15 mouse cellular contexts compared by ENCODE assay signal in genomic region chrX:52760191-52760945, GRCm38 (mm10). TPM values are rescaled to one million over a fixed set of nuclear protein-coding genes. Genes with fewer than 3 reads are reported as not detected.
DNase-seq lines count a peak whose midpoint lies in the region; ATAC-seq lines count a peak whose summit lies in the region.
"Had no signal": no experiment of that assay in that cellular context is flagged by ENCODE, and none has a peak within 500 bp of the region (broad histone marks: within the 10 kb centered on the region; RNA-seq: fewer than 3 reads in every experiment).

No protein-coding gene starts in this region.

- DNase-seq in R1 (ENCODE audit: low read depth, low spot score) = peak; percentile 65
- DNase-seq in induced T-regulatory cell, adult 2 months (ENCODE audit: low read depth) = peak; percentile 61
- DNase-seq in thymus, postnatal 25 days = peak; percentile 24
- no peak for DNase-seq in left cerebral cortex, adult 9 months (ENCODE audit: low spot score in 2 of 2)
- no peak for DNase-seq in left cerebral cortex, postnatal 10 days (ENCODE audit: extremely low spot score in 1 of 2, low spot score in 2 of 2)
- no peak for DNase-seq in adrenal gland, adult 8-10 months
- DNase-seq: cerebellum, adult 8-10 months; gastrocnemius, adult 2 months; heart, postnatal 14 days; kidney, adult 11 months; kidney, postnatal 10 days had no signal

- peak; percentile 86 for ATAC-seq in CD4-positive, CD25-positive, alpha-beta regulatory T cell, adult 4 months
- ATAC-seq: Patski had no signal

- intact Hi-C loops in left cerebral cortex, postnatal 10 days (cut with DNase I) = no loop called here

RNA-seq across cellular contexts. Expression of gene Ccdc160, which starts 30.6 kb away (rescaled TPM):
- polyA plus RNA-seq in CD4-positive, CD25-positive, alpha-beta regulatory T cell, adult 4 months (2017; shearing (Covaris generic)) = not detected
- 1 to 10 TPM; 3.2 to 3.5 TPM for total RNA-seq in left cerebral cortex, postnatal 10 days (2021)
- 10 to 100 TPM; 23.5 to 51.4 (median 36.7) TPM for total RNA-seq in adrenal gland, adult 8-10 months (2022)
- polyA plus RNA-seq: macrophage; small intestine, adult 2 months had no signal

Comparison
In these comparisons a context has a peak if more than half of its experiments do, and no peak if none do; other contexts are left out.
1. DNase-seq: peak in R1 (single experiment), induced T-regulatory cell, adult 2 months (single experiment) and thymus, postnatal 25 days (single experiment); none in left cerebral cortex, adult 9 months (0 of 2), left cerebral cortex, postnatal 10 days (0 of 2) and adrenal gland, adult 8-10 months (single experiment).
2. RNA of gene Ccdc160, which starts 30.6 kb away (total RNA-seq): 23.5 to 51.4 TPM in adrenal gland, adult 8-10 months; 3.2 to 3.5 TPM in left cerebral cortex, postnatal 10 days; every median in the first group is over 4 times any median in the second.